Mouse (Mus musculus) heart, postnatal 0 days (tissue): ENCODE measurements around the gene Ulk1.

Source experiments
- CTCF ChIP-seq: IDR thresholded peaks from 2 replicates; pipeline ENCODE4 v1.5.1; 2016; ENCODE audit warnings: antibody characterized with exemption, control low read depth, low read depth
- EP300 ChIP-seq: IDR thresholded peaks from 2 replicates; pipeline ENCODE4 v1.6.1; 2016; ENCODE audit warnings: antibody characterized with exemption, low read depth

DNA sequence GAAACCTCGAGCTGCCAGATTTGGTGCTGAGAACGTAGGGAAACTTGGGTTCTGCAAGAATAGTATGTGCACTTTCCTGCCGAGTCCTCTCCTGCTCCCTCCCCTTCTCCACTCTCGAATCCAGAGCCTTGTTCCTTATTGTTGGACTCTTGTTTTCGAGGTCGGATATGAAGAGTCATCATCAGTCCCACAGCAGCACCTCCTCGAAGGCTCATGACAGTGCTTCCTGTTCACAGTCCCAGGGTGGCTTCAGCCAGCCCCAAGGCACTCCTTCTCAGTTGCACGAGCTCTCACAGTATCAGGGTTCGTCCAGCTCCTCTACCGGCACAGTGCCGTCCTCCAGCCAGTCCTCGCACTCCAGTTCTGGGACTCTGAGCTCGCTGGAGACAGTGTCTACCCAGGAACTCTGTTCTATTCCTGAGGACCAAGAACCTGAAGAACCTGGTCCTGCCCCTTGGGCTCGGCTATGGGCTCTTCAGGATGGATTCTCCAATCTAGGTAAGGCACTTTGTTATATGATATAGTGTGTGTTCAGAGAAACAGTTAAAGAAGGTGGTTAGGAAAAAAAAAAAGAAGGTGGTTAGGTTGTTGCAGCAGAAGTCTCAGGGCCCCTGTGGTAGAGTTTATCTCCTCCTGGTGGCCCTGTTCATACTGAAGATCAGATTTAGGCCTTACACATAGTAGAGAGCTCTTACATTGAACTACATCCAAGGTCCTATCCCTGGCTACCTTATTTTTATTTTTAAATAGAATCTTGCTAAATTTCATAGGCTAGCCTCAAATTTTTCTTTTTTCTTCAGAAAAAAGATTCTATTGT is 31.4 kb upstream of the Ulk1 start:
- TF ChIP-seq CTCF: no peak
- no peak for TF ChIP-seq EP300
